Mouse (Mus musculus): ENCODE data around the gene C330021F23Rik. TPM values are rescaled to one million over a fixed set of nuclear protein-coding genes. Genes with fewer than 3 reads are reported as not detected.

Gene C330021F23Rik
- not detected in 2 replicates for polyA plus RNA-seq (2012; ENCODE audit: insufficient read depth, insufficient read length, low replicate concordance, missing spikeins)

DNA sequence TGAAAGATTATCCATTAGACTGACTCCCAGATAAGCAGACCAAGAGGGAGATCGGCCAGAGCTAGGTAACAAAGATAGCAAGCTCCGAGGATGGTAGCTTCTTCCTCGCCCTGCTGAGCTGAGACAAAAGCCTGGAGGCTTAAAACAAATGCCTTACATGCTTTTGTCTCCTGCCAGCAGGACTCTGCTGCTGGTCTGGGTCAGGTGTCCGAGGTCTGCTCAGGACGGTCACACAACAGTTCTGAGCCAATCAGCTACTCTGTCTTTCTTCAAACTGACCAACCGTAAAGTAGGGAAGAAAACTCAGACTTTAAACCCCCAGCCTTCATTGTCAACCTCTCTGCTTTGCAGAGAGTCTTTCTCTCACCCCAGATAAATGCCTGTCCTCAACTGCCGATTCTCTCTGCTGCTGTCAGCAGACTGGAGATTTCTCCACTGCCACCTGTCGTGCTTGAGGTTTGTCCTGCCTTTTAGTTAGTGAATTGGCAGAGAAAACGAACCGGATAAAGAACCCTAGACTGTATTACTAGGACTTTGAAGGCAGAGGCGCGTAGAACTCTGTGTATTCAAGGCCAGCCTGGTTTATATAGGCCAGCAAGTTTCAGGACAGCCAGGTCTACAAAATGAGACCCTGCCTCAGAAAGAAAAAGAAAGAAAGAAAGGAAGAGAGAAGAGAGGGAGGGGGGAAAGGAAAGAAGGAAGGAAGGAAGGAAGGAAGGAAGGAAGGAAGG, at the start of gene C330021F23Rik:
Gene C330021F23Rik, plus strand, starts transcription at position 350 of the 731 bp plus-strand sequence.
- H3K4me1 ChIP-seq (ENCODE audit: control insufficient read depth, insufficient read depth, low read length) = no peaks in the 10 kb centered on the region
- no peak within 1 kb of the TSS for H3K27ac ChIP-seq (ENCODE audit: insufficient read depth, low read depth, low read length)
- TF ChIP-seq CTCF (IDR thresholded peaks at IDR 0.05; ENCODE audit: insufficient read depth, low read depth, low read length) (no peak), POLR2A (IDR thresholded peaks at IDR 0.05; ENCODE audit: insufficient read depth, low read depth, low read length) (no peak)
- no peak within 1 kb of the TSS for H3K4me3 ChIP-seq (ENCODE audit: insufficient read depth, low read depth, low read length)
- 9% methylated on average over 12 of the region's 12 CpGs for WGBS

DNA sequence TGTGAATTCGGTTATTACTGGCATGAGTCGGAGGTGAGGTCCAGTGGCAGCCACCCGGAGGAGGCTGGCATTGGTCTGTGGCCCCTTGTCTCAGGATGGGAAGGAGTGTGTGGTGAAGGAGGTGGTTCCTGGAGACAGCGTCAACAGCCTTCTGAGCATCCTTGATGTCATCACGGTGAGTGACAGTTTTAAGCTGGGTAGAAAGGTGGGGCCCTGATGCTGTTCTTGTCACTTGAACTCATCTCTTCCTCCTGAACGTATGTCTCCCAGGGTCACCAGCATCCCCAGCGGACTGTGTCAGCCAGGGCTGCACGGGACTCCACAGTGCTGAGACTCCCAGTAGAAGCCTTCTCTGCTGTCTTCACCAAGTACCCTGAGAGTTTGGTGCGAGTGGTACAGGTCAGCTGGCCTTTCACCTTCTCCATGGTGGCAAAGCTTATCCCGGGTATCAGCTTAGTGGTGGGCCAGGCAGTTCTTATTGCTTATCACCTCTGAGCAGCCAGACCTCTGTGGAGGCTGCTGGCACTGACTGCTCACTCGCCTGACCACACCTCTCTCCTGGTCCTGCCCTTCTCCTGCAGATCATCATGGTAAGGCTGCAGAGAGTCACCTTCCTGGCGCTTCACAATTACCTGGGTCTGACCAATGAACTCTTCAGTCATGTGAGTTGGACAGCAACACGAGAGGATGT, 45.6 kb upstream of the C330021F23Rik start:
- WGBS = 92% methylated on average over 13 of the region's 13 CpGs
- TF ChIP-seq POLR2A (IDR thresholded peaks at IDR 0.05; ENCODE audit: insufficient read depth, low read depth, low read length) (no peak), CTCF (IDR thresholded peaks at IDR 0.05; ENCODE audit: insufficient read depth, low read depth, low read length) (no peak)

GRCm38 (mm10) chr8:3530816-3531215, 37.0 kb upstream of the C330021F23Rik start:
- 87% methylated on average over 5 of the region's 5 CpGs for WGBS
- no peak for TF ChIP-seq CTCF (IDR thresholded peaks at IDR 0.05; ENCODE audit: insufficient read depth, low read depth, low read length)
- TF ChIP-seq POLR2A (IDR thresholded peaks at IDR 0.05; ENCODE audit: insufficient read depth, low read depth, low read length) = no peak
- H3K27ac ChIP-seq (ENCODE audit: insufficient read depth, low read depth, low read length) = no peak overlapping the region
- no peak overlapping the region for H3K4me3 ChIP-seq (ENCODE audit: insufficient read depth, low read depth, low read length)
- no peaks in the 10 kb centered on the region for H3K4me1 ChIP-seq (ENCODE audit: control insufficient read depth, insufficient read depth, low read length)

More for the DNA sequence above, 45.6 kb upstream of the C330021F23Rik start:
- Histone ChIP-seq H3K4me3 (ENCODE audit: insufficient read depth, low read depth, low read length) (no peak overlapping the region), H3K4me1 (ENCODE audit: control insufficient read depth, insufficient read depth, low read length) (peaks cover 2% of the 10 kb centered on the region; the same call in 1 of the 2 replicates), H3K27ac (ENCODE audit: insufficient read depth, low read depth, low read length) (no peak overlapping the region)

- 95% methylated on average over 18 of the region's 18 CpGs for WGBS
- no peaks in the 10 kb centered on the region for H3K4me1 ChIP-seq (ENCODE audit: control insufficient read depth, insufficient read depth, low read length)
- TF ChIP-seq POLR2A (IDR thresholded peaks at IDR 0.05; ENCODE audit: insufficient read depth, low read depth, low read length) (0 out of 2 replicates have a peak, but pooled peaks have one; percentile 8), CTCF (IDR thresholded peaks at IDR 0.05; ENCODE audit: insufficient read depth, low read depth, low read length) (no peak)
- H3K4me3 ChIP-seq (ENCODE audit: insufficient read depth, low read depth, low read length) = no peak overlapping the region
- H3K27ac ChIP-seq (ENCODE audit: insufficient read depth, low read depth, low read length) = no peak overlapping the region
These were observed 35.9 kb upstream of the C330021F23Rik start for GRCm38 (mm10) chr8:3531936-3532335.

DNA sequence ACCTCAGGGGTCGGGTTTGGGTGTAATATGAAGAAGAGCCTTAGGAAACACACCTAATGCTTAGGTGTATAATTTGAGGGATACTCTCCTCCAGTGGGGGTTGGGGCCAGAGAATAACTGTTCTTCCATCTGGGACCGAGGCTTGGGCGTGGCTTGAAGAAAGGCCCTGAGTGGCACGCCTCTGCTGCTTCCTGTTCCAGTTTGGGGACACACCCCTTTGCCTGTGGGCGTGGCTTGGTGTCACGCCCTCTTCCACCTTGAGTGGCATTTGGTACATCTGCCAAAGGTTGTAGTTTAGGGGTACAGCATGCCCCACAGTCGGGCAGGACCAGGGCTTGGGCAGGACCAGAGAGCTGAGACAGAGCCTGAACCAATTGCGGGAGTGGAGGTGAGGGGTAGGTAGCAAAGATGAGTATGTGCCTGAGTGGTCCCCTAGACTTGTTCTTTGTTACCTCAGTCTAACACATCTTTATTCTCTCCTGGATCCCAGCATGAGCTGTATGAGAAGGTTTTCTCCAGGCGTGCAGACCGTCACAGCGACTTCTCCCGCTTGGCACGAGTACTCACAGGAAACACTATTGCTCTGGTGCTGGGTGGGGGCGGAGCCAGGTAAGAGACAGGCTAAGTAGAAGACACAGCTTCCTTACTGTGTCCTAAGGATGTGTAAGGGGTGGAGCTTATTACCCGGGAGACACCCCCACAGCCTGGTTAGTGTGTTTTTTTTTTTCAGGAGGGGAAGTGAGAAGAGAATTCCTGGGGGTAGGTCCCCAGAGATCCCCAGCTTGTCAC, 31.5 kb upstream of the C330021F23Rik start:
- no peak overlapping the region for H3K27ac ChIP-seq (ENCODE audit: insufficient read depth, low read depth, low read length)
- no peaks in the 10 kb centered on the region for H3K4me1 ChIP-seq (ENCODE audit: control insufficient read depth, insufficient read depth, low read length)
- WGBS = 72% methylated on average over 15 of the region's 15 CpGs
- TF ChIP-seq POLR2A (IDR thresholded peaks at IDR 0.05; ENCODE audit: insufficient read depth, low read depth, low read length) (no peak), CTCF (IDR thresholded peaks at IDR 0.05; ENCODE audit: insufficient read depth, low read depth, low read length) (no peak)
- no peak overlapping the region for H3K4me3 ChIP-seq (ENCODE audit: insufficient read depth, low read depth, low read length)

DNA sequence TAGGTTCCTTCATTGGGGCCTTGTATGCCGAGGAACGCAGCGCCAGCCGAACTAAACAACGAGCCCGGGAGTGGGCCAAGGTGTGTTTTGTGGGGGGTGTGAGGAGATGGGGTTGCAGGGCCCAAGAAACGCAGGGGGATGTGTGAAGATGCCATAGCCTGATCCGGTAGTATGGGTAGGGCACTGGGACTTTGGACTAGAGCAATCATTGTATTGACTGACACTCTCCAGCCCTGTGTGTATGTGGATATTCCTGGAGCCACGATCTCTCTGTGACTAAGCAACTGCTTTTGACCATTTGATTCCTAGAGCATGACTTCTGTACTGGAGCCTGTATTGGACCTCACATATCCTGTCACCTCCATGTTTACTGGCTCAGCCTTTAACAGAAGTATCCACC, 30.9 kb upstream of the C330021F23Rik start:
- Histone ChIP-seq H3K27ac (ENCODE audit: insufficient read depth, low read depth, low read length) (no peak overlapping the region), H3K4me1 (ENCODE audit: control insufficient read depth, insufficient read depth, low read length) (no peaks in the 10 kb centered on the region), H3K4me3 (ENCODE audit: insufficient read depth, low read depth, low read length) (no peak overlapping the region)
- no peak for TF ChIP-seq POLR2A (IDR thresholded peaks at IDR 0.05; ENCODE audit: insufficient read depth, low read depth, low read length)
- TF ChIP-seq CTCF (IDR thresholded peaks at IDR 0.05; ENCODE audit: insufficient read depth, low read depth, low read length) = no peak
- WGBS = 97% methylated on average over 9 of the region's 9 CpGs

DNA sequence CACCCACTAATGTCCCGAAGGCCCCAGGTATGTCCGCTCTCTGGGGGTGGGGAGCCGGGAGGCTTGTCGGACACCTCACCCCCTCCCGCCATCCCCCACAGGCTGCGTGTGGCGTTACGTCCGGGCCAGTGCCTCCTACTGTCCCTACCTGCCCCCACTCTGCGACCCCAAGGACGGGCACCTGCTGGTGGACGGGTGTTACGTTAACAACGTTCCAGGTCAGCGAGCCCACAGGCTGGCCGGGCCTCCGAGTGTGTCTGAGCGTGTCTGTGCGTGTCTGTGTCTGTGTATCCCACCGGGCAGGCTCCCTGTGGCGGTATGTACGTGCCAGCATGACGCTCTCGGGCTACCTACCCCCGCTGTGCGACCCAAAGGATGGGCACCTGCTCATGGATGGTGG, 30.1 kb upstream of the C330021F23Rik start:
- WGBS = 96% methylated on average over 26 of the region's 26 CpGs
- Histone ChIP-seq H3K27ac (ENCODE audit: insufficient read depth, low read depth, low read length) (no peak overlapping the region), H3K4me1 (ENCODE audit: control insufficient read depth, insufficient read depth, low read length) (no peaks in the 10 kb centered on the region), H3K4me3 (ENCODE audit: insufficient read depth, low read depth, low read length) (no peak overlapping the region)
- TF ChIP-seq POLR2A (IDR thresholded peaks at IDR 0.05; ENCODE audit: insufficient read depth, low read depth, low read length) = no peak
- no peak for TF ChIP-seq CTCF (IDR thresholded peaks at IDR 0.05; ENCODE audit: insufficient read depth, low read depth, low read length)

DNA sequence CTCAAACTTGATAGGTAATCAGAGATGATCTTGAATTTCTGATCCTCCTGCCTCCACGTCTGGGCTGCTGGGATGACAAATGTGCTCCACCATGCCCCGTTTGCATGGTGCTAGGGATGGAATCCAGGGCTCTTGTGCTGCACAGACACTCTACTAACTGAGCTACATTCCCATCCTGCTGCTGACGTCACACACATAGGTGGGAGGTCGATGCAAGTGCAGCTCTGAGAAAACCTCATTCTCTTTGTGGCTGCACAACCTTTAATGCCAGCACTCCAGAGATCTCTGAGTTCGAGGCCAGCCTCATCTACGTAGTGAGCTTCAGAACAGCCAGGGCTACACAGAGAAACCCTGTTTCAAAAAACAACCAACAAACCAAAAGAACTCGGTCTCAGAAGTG, 28.6 kb upstream of the C330021F23Rik start:
- 89% methylated on average over 7 of the region's 7 CpGs for WGBS
- TF ChIP-seq CTCF (IDR thresholded peaks at IDR 0.05; ENCODE audit: insufficient read depth, low read depth, low read length) = no peak
- TF ChIP-seq POLR2A (IDR thresholded peaks at IDR 0.05; ENCODE audit: insufficient read depth, low read depth, low read length) = no peak

More for the DNA sequence above, 28.6 kb upstream of the C330021F23Rik start:
- no peak overlapping the region for H3K27ac ChIP-seq (ENCODE audit: insufficient read depth, low read depth, low read length)
- no peak overlapping the region for H3K4me3 ChIP-seq (ENCODE audit: insufficient read depth, low read depth, low read length)
- H3K4me1 ChIP-seq (ENCODE audit: control insufficient read depth, insufficient read depth, low read length) = no peaks in the 10 kb centered on the region

Measured in olfactory bulb, adult 2 months (tissue).